Mouse (Mus musculus): Measurements from ENCODE around the gene Rilp.

GRCm38 (mm10) chr11:75513336-75513735, 3.4 kb downstream of the Rilp start, which contains the start of gene Scarf1:
- TF ChIP-seq CTCF (IDR thresholded peaks at IDR 0.05; ENCODE audit: low read depth, low read length) (no peak), POLR2A (IDR thresholded peaks at IDR 0.05; ENCODE audit: insufficient read depth, low read length) (no peak), EP300 (IDR thresholded peaks at IDR 0.05; ENCODE audit: insufficient read depth, low read depth, low read length) (no peak)
